Mouse (Mus musculus) lung, postnatal 14 days (tissue): Measurements from ENCODE around the gene Ly6f.
"Not testable (repeated sequence)": the region's sequence is repeated elsewhere in the genome, so short reads cannot be mapped to it uniquely, and the experiment has no call there.

Experiments used
- DNase-seq: peaks from one replicate; pipeline ENCODE4 v3.0.0; 2021

Ly6f gene

GRCm38 (mm10) chr15:75268121-75268520, at the start of gene Ly6f:
Gene Ly6f, plus strand, starts transcription at chr15:75268421.
- DNase-seq, result no peak

- no peak for DNase-seq
Observed at GRCm38 (mm10) chr15:75221942-75222341, 46.3 kb upstream of the Ly6f start.

GRCm38 (mm10) chr15:75237736-75238288, 30.4 kb upstream of the Ly6f start:
- no peak for DNase-seq

- DNase-seq, result no peak
Observed at GRCm38 (mm10) chr15:75240558-75240957, 27.7 kb upstream of the Ly6f start.

- no peak for DNase-seq
Observed at GRCm38 (mm10) chr15:75242756-75243640, 25.2 kb upstream of the Ly6f start.

DNA sequence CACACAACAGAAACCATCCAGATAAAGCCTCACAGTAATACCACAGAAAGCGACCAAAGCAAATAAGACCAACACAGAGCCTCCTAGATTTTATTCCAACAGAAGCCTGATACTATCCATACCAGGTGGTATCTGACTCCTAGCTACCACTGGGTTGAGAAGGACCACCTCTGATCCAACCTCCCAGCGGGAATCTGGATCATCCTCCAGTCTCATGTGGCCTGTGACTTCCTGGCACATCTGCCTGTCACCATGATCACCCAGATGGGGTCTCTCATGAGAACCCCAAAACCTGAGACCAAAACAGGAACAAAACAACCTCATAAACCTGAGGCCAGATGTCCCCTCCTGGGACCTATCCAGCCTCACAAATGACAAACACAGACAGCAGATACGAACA, 13.6 kb upstream of the Ly6f start:
- DNase-seq, result no peak

DNA sequence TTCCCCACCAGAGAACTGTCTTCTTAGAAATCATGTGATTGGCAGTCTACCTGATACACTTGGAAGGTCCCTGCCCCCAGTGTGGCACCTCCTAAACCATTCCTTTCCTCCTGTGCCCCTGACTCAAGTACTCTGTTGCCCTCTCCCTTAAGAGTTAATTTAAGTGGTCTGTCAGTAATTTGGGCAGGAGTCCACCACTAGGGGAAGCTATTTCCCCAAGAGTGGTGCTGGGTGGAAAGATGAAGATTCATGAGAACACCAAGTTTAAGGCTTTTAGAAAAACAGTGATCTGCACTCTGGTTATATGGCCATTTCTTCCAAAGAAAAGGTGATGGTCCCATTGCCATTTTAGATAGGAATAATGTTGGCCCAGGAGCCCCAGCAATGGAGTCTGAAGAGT, 2.4 kb upstream of the Ly6f start:
- no peak for DNase-seq

DNA sequence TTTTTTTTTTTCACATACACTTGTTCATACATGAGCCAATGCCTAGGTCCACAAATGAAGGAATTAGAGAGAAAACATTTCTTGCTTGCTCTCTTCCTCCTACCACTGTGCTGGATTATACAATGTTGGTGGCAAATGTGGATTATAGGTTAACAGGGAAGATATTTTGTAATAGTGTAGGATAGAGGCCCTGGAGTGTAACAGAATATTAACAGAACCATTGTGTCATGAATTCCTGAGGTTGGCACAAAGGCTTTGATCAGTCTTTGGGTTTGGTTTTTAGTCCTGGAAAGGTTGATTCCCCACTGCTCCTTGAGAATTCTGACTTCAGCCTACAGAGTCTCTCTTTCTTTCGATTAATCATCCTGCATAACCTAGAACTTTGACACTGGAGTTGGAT, 1.6 kb upstream of the Ly6f start:
- DNase-seq, result no peak

GRCm38 (mm10) chr15:75268916-75269829, 952 bp downstream of the Ly6f start:
- DNase-seq, result no peak

DNA sequence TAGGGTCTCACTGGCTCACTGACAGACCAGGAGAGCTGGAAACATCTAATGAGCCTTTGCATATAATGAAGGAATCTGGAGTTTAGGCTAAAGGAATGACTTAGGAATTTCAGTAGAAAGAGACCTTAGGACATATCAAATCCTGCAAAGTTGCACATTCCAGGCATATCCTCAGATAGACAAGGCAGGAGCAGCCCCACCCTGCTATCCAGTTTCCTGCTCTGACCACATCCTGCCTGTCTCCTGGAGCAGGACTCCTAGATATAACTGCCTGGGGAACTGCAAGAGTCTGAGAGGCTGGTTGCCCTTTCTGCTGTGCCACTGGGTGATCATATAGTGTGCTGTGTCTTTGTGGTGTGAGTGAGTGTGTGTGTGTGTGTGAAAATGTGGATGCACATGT, 1.9 kb downstream of the Ly6f start:
- DNase-seq, result no peak

DNA sequence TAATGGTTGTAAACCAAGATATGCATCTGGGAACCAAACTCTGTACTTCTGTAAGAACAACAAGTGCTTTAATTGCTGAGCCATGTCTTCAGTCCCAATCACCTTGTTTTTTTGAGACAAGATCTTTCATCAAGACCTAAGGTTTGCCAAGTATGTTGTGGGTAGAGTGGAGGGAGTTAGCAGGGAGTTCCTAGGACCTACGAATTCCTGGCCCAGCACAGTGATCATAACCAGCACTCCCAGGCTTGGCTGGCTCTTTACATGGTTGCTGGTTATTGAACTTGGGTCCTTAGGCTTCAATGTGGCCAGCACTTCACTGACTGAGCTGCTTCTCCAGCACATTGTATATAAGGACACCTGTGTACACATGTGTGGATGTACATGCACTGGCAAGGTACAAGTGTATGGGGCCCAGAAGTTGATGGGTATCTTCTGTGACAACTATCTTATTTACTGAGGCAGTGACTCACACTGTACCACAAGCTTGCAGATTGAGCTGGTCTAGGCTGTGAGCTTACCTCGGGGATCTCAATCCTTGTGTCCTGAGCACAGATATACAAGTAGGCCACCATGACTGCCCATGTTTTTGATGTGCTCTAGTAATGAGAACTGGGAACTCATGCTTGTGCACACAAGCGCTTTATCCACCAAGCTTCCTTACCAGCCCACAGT, 2.6 kb downstream of the Ly6f start:
- DNase-seq, result no peak

GRCm38 (mm10) chr15:75271426-75271825, 3.2 kb downstream of the Ly6f start:
- no peak for DNase-seq

DNA sequence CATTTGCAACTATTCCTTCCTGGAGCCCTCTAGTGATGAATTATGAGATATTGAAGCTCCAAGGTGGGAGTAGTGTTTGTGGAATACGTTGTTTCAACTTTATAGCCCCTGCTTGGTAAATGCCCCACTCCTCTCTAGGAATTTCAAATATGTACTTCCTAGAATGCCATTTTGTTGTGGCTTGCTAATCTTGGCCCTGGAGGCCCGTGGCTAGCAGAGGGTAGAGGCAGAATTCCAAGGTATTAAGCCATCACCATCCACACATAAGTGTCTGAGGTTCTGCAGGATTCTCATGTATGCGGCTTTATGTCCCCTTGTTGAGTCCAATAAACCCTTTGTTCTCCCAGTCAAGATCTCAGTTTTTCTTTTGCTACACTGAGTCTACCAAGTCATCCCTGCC, 3.7 kb downstream of the Ly6f start:
- no peak for DNase-seq

GRCm38 (mm10) chr15:75281991-75282390, 13.8 kb downstream of the Ly6f start:
- not testable (repeated sequence) for DNase-seq

- not testable (repeated sequence) for DNase-seq
Observed at GRCm38 (mm10) chr15:75286512-75286911, 18.3 kb downstream of the Ly6f start.

DNA sequence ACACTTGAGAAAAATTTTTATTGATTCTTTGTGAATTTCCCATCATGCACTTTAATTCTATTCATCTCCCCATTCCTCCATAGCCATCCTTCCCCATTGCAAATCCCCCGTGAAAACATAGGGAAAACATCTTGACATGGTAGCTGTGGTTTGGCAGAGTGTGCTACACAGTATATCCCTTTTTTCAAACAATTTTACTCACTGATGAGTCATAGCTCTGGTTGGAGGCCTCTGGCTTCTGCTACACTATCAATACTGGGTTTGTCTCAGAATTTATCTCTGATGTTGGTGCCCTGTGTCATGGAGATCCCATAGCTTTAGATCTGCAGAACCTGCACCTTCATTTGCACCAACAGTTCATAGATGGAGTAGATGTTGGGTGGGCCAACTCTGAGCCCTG, 24.2 kb downstream of the Ly6f start:
- DNase-seq, result no peak

GRCm38 (mm10) chr15:75293873-75294385, 25.7 kb downstream of the Ly6f start:
- DNase-seq, result no peak

DNA sequence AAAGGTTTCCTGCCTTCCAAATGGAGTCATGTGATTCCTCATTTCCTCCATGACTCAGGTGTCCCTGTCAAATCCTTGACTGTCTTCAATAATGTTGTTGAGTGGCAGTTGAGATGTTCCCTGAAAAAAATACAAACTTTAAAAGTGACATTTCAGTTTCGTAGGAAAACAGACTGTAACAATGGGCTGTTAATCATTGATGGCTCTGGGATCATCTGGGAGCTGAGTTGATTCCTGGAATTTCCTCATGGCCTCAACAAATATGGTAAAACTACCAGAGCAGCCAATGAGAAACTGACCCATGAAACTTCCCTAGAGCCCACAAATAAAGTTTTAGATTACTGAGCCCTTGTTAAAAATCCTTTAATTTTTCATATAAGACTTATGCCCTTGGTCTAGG, 37.9 kb downstream of the Ly6f start:
- no peak for DNase-seq

- DNase-seq, result no peak
Observed at GRCm38 (mm10) chr15:75309186-75309585, 41.0 kb downstream of the Ly6f start.

- DNase-seq, result no peak
Observed at GRCm38 (mm10) chr15:75309946-75310345, 41.7 kb downstream of the Ly6f start.

GRCm38 (mm10) chr15:75314421-75314820, 46.2 kb downstream of the Ly6f start:
- no peak for DNase-seq

DNA sequence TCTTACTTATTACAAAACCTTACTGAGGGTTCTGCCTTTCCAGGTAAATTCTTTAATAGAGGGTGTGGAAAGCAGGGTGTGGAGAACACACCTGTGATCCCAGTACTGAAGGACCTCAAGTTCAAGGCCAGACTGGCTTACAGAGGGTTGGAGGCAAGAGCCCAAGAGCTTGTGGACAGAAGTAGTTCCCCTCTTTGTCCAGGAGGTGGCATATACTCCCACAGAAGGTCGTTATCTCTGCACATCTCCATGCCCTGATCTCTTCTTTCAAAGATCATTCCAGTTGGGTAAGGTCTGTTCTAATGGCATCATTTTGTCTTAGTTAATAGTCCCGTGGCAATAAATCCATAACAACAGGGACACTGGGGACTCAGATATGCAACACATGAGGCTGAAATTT, 49.0 kb downstream of the Ly6f start:
- DNase-seq, result no peak

DNA sequence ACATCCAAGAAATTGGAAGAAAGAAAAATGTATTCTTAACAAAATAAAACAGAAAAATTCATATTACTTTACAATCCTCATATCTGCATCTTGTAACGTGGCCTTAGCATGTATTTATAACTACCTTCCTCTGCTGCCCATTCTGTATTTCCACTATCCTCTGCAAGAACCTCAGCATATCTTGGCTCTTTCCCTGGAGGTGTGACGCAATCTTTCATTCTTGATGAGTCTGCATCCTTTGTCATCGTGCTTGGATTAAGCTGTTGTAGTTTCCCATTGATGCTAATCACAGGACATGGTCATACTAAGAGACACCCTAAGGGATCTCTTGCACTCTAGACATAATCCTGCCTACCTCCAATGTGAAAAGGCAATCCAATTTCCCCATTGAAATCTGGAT, 50.4 kb downstream of the Ly6f start:
- no peak for DNase-seq
